Mouse (Mus musculus) forebrain, embryonic 10.5 days (tissue): ENCODE data around the gene Slc25a42. TPM values are rescaled to one million over a fixed set of nuclear protein-coding genes. Genes with fewer than 3 reads are reported as not detected.

Source experiments
- DNase-seq: peaks from one replicate; pipeline ENCODE4 v3.0.0-alpha.2; 2017; ENCODE audit warnings: low spot score; ENCODE audit errors: extremely low spot score
- H3K27ac ChIP-seq: fragments of 300-500 bp; sonication (generic); 2 replicates; pipeline ENCODE4 v1.5.1; 2016; ENCODE audit warnings: mild to moderate bottlenecking
- H3K27me3 ChIP-seq: fragments of 300-500 bp; sonication (generic); 2 replicates; pipeline ENCODE4 v1.6.1; 2016; ENCODE audit warnings: mild to moderate bottlenecking; ENCODE audit not compliant: poor library complexity, severe bottlenecking
- H3K36me3 ChIP-seq: fragments of 300-500 bp; sonication (generic); replicated peaks from 2 replicates; pipeline ENCODE4 v1.6.1; 2016; ENCODE audit warnings: mild to moderate bottlenecking, moderate library complexity
- H3K4me1 ChIP-seq: fragments of 300-500 bp; sonication (generic); 2 replicates; pipeline ENCODE4 v1.6.1; 2016
- H3K4me3 ChIP-seq: fragments of 300-500 bp; sonication (generic); 2 replicates; pipeline ENCODE4 v1.5.1; 2016; ENCODE audit warnings: mild to moderate bottlenecking, moderate library complexity
- H3K9me3 ChIP-seq: fragments of 300-500 bp; sonication (generic); 2 replicates; pipeline ENCODE4 v1.6.1; 2016; ENCODE audit warnings: mild to moderate bottlenecking, moderate library complexity
- WGBS: fragments of 180-500 bp; shearing (Covaris S2); methylation state at CpG from one replicate; pipeline ENCODE4 v1.1.7; 2016; 5-methylcytosine and 5-hydroxymethylcytosine counted together
- polyA plus RNA-seq: library from polyadenylated mRNA; unstranded; fragments of >200 nt; fragmentation: Nextera tagmentation; extraction: Ambion mirVana; gene quantifications from 2 replicates; pipeline ENCODE4 v1.2.1, GENCODE M21; 2016

Slc25a42 gene
- polyA plus RNA-seq, 1 experiment from 2014 or later = 2.2 TPM

DNA sequence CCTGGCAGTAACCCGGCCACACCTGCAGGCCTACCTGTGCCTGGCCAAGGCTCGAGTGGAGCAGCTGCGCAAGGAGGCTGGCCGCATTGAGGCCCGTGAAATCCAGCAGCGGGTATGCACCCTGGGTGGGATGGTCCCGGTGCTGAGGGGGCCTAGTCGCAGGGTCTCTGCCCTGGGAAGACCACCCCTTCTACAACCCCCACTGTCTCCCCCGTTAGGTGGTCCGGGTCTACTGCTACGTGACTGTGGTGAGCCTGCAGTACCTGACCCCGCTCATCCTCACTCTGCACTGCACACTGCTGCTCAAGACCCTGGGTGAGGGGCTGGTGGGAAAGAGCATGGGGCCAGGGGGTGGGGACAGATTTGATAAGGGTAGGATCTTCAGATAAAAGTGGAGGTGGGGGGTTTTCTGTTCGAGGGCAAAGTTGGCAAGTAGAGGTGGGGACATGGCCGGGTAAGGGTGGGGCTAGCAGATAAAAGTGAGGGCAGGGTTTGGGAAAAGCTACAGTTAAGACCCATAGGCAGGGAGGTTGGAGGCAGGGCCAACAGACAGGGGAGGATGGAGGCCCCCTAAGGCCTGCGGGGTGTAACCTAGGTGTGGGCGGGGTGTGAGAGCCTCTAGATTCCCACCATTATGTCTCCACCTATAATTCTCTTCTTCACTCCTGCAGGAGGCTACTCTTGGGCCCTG is 30.7 kb downstream of the Slc25a42 start:
- Histone ChIP-seq H3K9me3 (no peaks in the 10 kb centered on the region), H3K4me3 (no peak overlapping the region), H3K27me3 (no peaks in the 10 kb centered on the region), H3K4me1 (peaks cover 4% of the 10 kb centered on the region; the same call in 1 of the 2 replicates), H3K36me3 (peaks cover 70% of the 10 kb centered on the region), H3K27ac (0 out of 2 replicates have a peak overlapping the region, but pooled peaks have one; percentile 20)
- no peak for DNase-seq
- 84% methylated on average over 16 of the region's 16 CpGs for WGBS

DNA sequence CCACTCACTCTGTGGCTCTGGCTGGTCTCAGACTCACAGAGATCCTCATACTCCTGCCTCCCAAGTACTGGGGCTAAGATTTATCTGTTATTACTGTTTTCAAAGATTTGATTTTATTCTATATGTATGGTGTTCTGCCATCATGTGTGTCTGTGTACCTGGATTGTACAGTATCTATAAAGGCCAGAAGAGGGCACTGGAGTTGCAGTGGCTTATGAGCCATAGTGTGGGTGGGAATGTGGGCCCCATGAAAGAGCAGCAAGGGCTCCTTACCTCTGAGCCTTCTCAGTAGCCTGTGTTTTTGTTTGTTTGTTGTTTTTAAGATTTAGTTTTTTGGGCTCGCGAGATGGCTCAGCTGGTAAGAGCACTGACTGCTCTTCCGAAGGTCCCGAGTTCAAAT is 33.0 kb downstream of the Slc25a42 start:
- WGBS = 95% methylated on average over 4 of the region's 4 CpGs
- Histone ChIP-seq H3K9me3 (no peaks in the 10 kb centered on the region), H3K27ac (no peak overlapping the region), H3K27me3 (no peaks in the 10 kb centered on the region), H3K4me3 (no peak overlapping the region), H3K4me1 (peaks cover 10% of the 10 kb centered on the region), H3K36me3 (peaks cover 83% of the 10 kb centered on the region)
- DNase-seq = no peak

- H3K27ac ChIP-seq = no peak overlapping the region
- no peak for DNase-seq
- peaks cover 78% of the 10 kb centered on the region for H3K36me3 ChIP-seq
These were observed 33.9 kb downstream of the Slc25a42 start for GRCm38 (mm10) chr8:70178231-70178630.

DNA sequence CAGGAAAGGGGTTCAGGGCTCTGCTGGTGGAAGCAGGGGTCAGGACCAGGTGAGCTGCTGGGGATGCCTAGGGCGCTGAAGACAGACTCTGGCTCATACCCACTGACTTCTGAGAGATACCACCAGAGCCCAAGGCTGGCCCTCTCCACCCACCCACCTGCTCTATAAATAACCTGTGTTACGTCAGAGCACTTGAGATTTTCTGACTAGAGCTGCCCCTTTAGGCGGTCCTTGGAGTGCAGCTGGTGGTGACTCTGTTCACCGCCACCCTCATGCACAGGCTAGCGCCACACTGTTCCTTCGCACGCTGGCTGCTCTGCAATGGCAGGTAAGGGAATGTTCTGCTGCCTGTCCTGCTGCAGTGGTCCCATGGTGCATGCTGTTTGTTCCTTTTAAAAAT is 38.0 kb downstream of the Slc25a42 start:
- no peaks in the 10 kb centered on the region for H3K27me3 ChIP-seq
- H3K4me1 ChIP-seq = peaks cover 29% of the 10 kb centered on the region
- H3K4me3 ChIP-seq = no peak overlapping the region
- DNase-seq = no peak
- H3K36me3 ChIP-seq = peaks cover 43% of the 10 kb centered on the region
- no peaks in the 10 kb centered on the region for H3K9me3 ChIP-seq
- no peak overlapping the region for H3K27ac ChIP-seq
- WGBS = 93% methylated on average over 7 of the region's 7 CpGs

More at GRCm38 (mm10) chr8:70178231-70178630, 33.9 kb downstream of the Slc25a42 start:
- 97% methylated on average over 2 of the region's 2 CpGs for WGBS
- no peaks in the 10 kb centered on the region for H3K9me3 ChIP-seq
- H3K4me1 ChIP-seq = peaks cover 17% of the 10 kb centered on the region
- H3K4me3 ChIP-seq = no peak overlapping the region
- no peaks in the 10 kb centered on the region for H3K27me3 ChIP-seq

DNA sequence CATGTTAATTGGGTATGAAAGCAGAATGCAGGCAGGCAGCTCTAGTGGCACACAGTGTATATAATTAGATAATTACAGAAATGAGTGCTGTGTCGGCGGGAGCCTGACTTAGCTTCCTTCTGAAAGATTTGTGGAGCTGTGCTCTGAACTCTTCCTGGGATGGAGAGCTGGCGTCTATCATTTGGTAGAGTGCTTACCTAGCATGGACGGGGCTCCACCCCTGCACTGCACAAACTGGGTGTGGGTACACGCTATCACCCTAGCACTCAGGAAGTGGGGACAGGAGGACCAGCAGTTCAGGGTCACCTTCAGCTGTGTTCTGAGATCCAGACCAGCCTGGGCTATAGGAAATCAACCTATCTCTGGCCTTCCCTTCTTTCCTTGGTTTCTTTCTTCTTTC is 38.8 kb downstream of the Slc25a42 start:
- H3K4me3 ChIP-seq = peak overlapping the region; percentile 65; the same call in 1 of the 2 replicates
- DNase-seq = no peak
- H3K4me1 ChIP-seq = peaks cover 29% of the 10 kb centered on the region
- 89% methylated on average over 5 of the region's 5 CpGs for WGBS
- H3K27me3 ChIP-seq = no peaks in the 10 kb centered on the region
- no peak overlapping the region for H3K27ac ChIP-seq
- no peaks in the 10 kb centered on the region for H3K9me3 ChIP-seq
- H3K36me3 ChIP-seq = peaks cover 35% of the 10 kb centered on the region

DNA sequence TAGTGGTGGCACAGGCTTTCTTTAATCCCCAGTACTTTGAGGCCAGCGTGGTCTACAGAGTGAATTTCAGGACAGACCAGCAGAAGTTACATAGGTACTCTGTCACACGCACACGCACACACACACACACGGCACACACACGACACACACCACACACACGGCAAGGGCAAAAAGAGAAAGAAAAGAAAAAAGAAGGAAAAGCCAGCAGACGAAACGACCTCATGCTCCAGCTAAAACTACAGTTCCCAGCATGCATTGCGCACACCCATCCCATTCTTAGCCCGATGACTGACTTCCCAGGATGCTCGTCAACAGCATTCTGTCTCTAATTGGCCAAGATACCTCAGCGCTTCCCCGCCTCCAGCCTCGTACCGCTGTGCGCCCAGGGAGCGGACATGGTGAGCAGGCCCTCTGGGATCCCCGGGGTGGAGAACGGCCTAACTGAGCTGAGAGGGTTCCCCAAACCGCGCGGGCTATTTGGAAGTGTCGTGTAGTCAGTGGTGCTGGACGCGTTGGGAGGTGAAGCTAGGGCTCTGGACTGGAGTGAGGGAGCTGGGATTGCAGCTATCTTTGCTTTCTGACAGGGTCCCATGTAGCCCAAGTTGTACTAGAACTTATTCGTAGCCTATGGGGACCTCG is 39.9 kb downstream of the Slc25a42 start, which contains the start of gene Tmem161a:
TSS of gene Tmem161a (plus strand) at position 314 of the 639 bp plus-strand sequence.
- Histone ChIP-seq H3K9me3 (no peaks in the 10 kb centered on the region), H3K27ac (peak within 1 kb of the TSS; percentile 85)

DNA sequence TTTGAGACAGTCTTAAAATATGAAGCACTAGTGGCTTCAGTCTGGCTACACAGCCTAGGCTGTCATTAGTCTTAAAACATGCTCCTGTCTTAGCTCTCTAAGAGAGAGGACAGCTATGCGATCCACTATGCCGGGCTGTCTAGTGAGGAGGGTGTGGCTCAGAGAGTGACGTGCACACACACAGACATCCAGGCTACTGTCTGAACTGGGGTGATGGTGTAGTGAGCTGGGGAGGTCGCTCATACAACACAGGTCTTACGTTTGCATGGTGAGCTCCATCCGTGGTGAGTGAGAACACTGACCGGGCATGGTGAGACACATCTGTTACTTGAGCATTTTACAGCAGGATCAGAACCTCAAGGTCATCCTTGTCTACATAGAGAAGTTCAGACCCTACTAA is 40.9 kb downstream of the Slc25a42 start:
- H3K27ac ChIP-seq = no peak overlapping the region
- H3K27me3 ChIP-seq = peaks cover 13% of the 10 kb centered on the region
- H3K36me3 ChIP-seq = peaks cover 15% of the 10 kb centered on the region
- H3K4me1 ChIP-seq = peaks cover 39% of the 10 kb centered on the region
- DNase-seq = no peak
- WGBS = 93% methylated on average over 7 of the region's 7 CpGs
- no peaks in the 10 kb centered on the region for H3K9me3 ChIP-seq
- H3K4me3 ChIP-seq = peak overlapping the region; percentile 65; the same call in 1 of the 2 replicates

More for the DNA sequence above, 39.9 kb downstream of the Slc25a42 start, which contains the start of gene Tmem161a:
- Histone ChIP-seq H3K27me3 (peaks cover 4% of the 10 kb centered on the region; the same call in 1 of the 2 replicates), H3K4me1 (peaks cover 30% of the 10 kb centered on the region), H3K4me3 (peak within 1 kb of the TSS; percentile 65), H3K36me3 (peaks cover 25% of the 10 kb centered on the region)
- peak; percentile 89 for DNase-seq
- WGBS = 3% methylated on average over 27 of the region's 27 CpGs

DNA sequence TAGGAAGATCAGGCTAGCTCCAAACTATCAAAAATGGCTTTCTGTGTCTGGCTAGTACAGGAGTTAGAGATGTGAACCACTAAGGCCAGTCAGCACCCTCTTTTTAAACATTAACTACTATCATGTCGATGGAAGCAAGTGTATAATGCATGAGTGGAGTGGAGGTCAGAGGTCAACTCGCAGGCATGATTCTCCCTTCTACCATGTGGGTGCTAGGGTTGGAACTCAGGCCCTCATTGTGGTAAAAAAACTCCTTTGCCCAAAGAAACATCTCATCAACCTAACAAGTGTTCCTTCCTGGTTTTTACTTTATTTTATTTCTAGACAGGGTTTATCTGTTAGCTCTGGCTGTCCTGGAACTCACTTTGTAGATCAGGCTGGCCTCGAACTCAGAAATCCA is 41.4 kb downstream of the Slc25a42 start:
- H3K4me3 ChIP-seq = no peak overlapping the region
- no peaks in the 10 kb centered on the region for H3K9me3 ChIP-seq
- H3K36me3 ChIP-seq = peaks cover 13% of the 10 kb centered on the region
- no peak for DNase-seq
- H3K27me3 ChIP-seq = peaks cover 18% of the 10 kb centered on the region
- no peak overlapping the region for H3K27ac ChIP-seq
- H3K4me1 ChIP-seq = peaks cover 44% of the 10 kb centered on the region
- 85% methylated on average over 3 of the region's 3 CpGs for WGBS

GRCm38 (mm10) chr8:70170116-70170515 is 42.0 kb downstream of the Slc25a42 start:
- Histone ChIP-seq H3K9me3 (no peaks in the 10 kb centered on the region), H3K27me3 (peaks cover 24% of the 10 kb centered on the region), H3K27ac (no peak overlapping the region), H3K4me3 (no peak overlapping the region), H3K4me1 (peaks cover 45% of the 10 kb centered on the region), H3K36me3 (peaks cover 11% of the 10 kb centered on the region)
- DNase-seq = no peak
- 89% methylated on average over 3 of the region's 3 CpGs for WGBS

- Histone ChIP-seq H3K4me1 (peaks cover 20% of the 10 kb centered on the region), H3K9me3 (no peaks in the 10 kb centered on the region), H3K27ac (peak overlapping the region; percentile 42), H3K4me3 (peak overlapping the region; percentile 46), H3K27me3 (peaks cover 43% of the 10 kb centered on the region), H3K36me3 (no peaks in the 10 kb centered on the region)
- DNase-seq = peak; percentile 89
- WGBS = 3% methylated on average over 21 of the region's 21 CpGs
These were observed 45.5 kb downstream of the Slc25a42 start for GRCm38 (mm10) chr8:70166504-70167110.

DNA sequence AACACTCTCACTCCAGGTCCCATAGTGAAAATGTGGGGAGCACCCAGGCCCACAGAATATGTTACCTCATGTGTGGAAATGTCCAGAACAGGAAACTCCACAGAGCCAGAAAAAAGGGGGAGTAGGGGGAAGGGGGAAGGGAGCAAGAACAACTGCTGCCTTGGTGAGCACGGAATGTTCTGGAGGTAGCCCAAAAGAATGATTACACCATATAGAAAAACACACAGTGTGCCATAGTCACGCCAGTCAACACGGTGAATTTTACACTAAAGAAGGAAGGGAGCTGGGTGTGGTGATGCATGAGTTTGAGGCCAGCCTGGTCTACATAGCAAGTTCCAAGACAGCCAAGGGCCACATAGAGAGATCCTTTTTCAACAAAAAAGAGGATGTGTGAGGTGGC is 48.8 kb downstream of the Slc25a42 start:
- Histone ChIP-seq H3K27ac (no peak overlapping the region), H3K4me1 (peaks cover 35% of the 10 kb centered on the region), H3K36me3 (no peaks in the 10 kb centered on the region), H3K4me3 (no peak overlapping the region), H3K27me3 (peaks cover 59% of the 10 kb centered on the region), H3K9me3 (no peaks in the 10 kb centered on the region)
- 85% methylated on average over 3 of the region's 3 CpGs for WGBS
- no peak for DNase-seq

DNA sequence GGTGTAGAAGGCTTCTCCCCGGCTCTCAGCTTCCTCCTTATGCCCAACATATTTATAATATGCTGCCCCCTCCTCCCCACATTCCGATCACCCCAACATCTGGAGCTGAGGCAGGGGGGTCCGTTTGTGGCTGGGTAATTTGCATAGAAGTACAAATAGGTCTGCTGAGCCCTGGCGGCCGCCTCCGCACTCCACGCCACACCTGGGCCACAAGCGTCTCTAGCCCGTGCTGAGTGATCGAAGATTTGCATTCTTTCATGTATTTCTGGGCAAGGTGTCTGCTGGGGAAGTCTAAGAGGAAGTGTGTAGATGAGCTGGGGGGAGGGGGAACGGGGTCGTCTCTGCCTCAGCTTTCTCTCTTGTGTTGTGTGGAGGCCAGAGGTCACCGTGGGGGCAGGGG is 52.1 kb downstream of the Slc25a42 start:
- WGBS = 66% methylated on average over 13 of the region's 13 CpGs
- H3K27me3 ChIP-seq = peaks cover 46% of the 10 kb centered on the region
- DNase-seq = no peak
- H3K27ac ChIP-seq = no peak overlapping the region
- no peak overlapping the region for H3K4me3 ChIP-seq
- H3K9me3 ChIP-seq = no peaks in the 10 kb centered on the region
- peaks cover 27% of the 10 kb centered on the region for H3K4me1 ChIP-seq
- H3K36me3 ChIP-seq = no peaks in the 10 kb centered on the region

- H3K4me1 ChIP-seq = peaks cover 27% of the 10 kb centered on the region
- peak overlapping the region; percentile 65; the same call in 1 of the 2 replicates for H3K4me3 ChIP-seq
- peaks cover 44% of the 10 kb centered on the region for H3K27me3 ChIP-seq
- DNase-seq = no peak
- 90% methylated on average over 4 of the region's 4 CpGs for WGBS
- no peaks in the 10 kb centered on the region for H3K9me3 ChIP-seq
- no peaks in the 10 kb centered on the region for H3K36me3 ChIP-seq
- H3K27ac ChIP-seq = no peak overlapping the region
These were observed 52.9 kb downstream of the Slc25a42 start for GRCm38 (mm10) chr8:70159211-70159610.
